Mouse (Mus musculus) heart, embryonic 13.5 days (tissue): ENCODE results near the gene Gpsm1. TPM values are rescaled to one million over a fixed set of nuclear protein-coding genes. Genes with fewer than 3 reads are reported as not detected.
"Not testable (repeated sequence)": the region's sequence is repeated elsewhere in the genome, so short reads cannot be mapped to it uniquely, and the experiment has no call there.

Experiments used
- ATAC-seq: fragments of 200-750 bp; cut with Nextera tagmentation; 2 replicates; pipeline ENCODE4 v1.8.0; 2017; ENCODE audit warnings: moderate TSS enrichment; ENCODE audit not compliant: insufficient number of reproducible peaks, low FRiP score, low TSS enrichment; ENCODE audit errors: extremely low read depth
- H3K27ac ChIP-seq: fragments of 300-500 bp; sonication (generic); replicated peaks from 2 replicates; pipeline ENCODE4 v1.5.1; 2015; ENCODE audit warnings: moderate library complexity, mild to moderate bottlenecking, inconsistent platforms
- H3K27me3 ChIP-seq: fragments of 300-500 bp; sonication (generic); replicated peaks from 2 replicates; pipeline ENCODE4 v1.6.1; 2015; ENCODE audit warnings: mild to moderate bottlenecking, inconsistent platforms
- H3K36me3 ChIP-seq: fragments of 300-500 bp; sonication (generic); 2 replicates; pipeline ENCODE4 v1.6.1; 2015; ENCODE audit warnings: mild to moderate bottlenecking, inconsistent platforms
- H3K4me1 ChIP-seq: fragments of 300-500 bp; sonication (generic); 2 replicates; pipeline ENCODE4 v1.6.1; 2015; ENCODE audit warnings: inconsistent platforms
- H3K4me2 ChIP-seq: fragments of 300-500 bp; sonication (generic); 2 replicates; pipeline ENCODE4 v1.6.1; 2015; ENCODE audit warnings: inconsistent platforms, mild to moderate bottlenecking, moderate library complexity
- H3K4me3 ChIP-seq: fragments of 300-500 bp; sonication (generic); 2 replicates; pipeline ENCODE4 v1.5.1; 2015; ENCODE audit warnings: moderate library complexity, mild to moderate bottlenecking, inconsistent platforms
- H3K9ac ChIP-seq: fragments of 300-500 bp; sonication (generic); 2 replicates; pipeline ENCODE4 v1.6.1; 2015; ENCODE audit warnings: inconsistent platforms, mild to moderate bottlenecking, moderate library complexity
- H3K9me3 ChIP-seq: fragments of 300-500 bp; sonication (generic); 2 replicates; pipeline ENCODE4 v1.6.1; 2016; ENCODE audit warnings: inconsistent platforms
- WGBS: fragments of 180-500 bp; shearing (Covaris S2); methylation state at CpG from one replicate; pipeline ENCODE4 v1.1.7; 2015; ENCODE audit warnings: mixed read lengths; 5-methylcytosine and 5-hydroxymethylcytosine counted together
- polyA plus RNA-seq: library from polyadenylated mRNA; unstranded; fragments of >200 nt; fragmentation: Nextera tagmentation; extraction: Ambion mirVana; gene quantifications from 2 replicates; pipeline ENCODE4 v1.2.1, GENCODE M21; 2015

The Gpsm1 gene
- polyA plus RNA-seq, 1 experiment from 2014 or later, result 37.3 TPM

- H3K27ac ChIP-seq, result no peak overlapping the region
- ATAC-seq, result no peak
- no peaks in the 10 kb centered on the region for H3K9me3 ChIP-seq
- peaks cover 17% of the 10 kb centered on the region for H3K36me3 ChIP-seq
- no peaks in the 10 kb centered on the region for H3K27me3 ChIP-seq
- no peak overlapping the region for H3K9ac ChIP-seq
- 81% methylated on average over 13 of the region's 13 CpGs for WGBS
- no peaks in the 10 kb centered on the region; the same call in 1 of the 2 replicates for H3K4me1 ChIP-seq
- H3K4me2 ChIP-seq, result no peak overlapping the region
- H3K4me3 ChIP-seq, result no peak overlapping the region
Observed at GRCm38 (mm10) chr2:26358667-26359320, 43.5 kb downstream of the Gpsm1 start.

- H3K36me3 ChIP-seq, result peaks cover 29% of the 10 kb centered on the region
- ATAC-seq, result no peak
- 79% methylated on average over 6 of the region's 6 CpGs for WGBS
- no peak overlapping the region for H3K4me2 ChIP-seq
- no peaks in the 10 kb centered on the region for H3K9me3 ChIP-seq
- H3K27ac ChIP-seq, result no peak overlapping the region
- no peak overlapping the region for H3K4me3 ChIP-seq
- H3K4me1 ChIP-seq, result peaks cover 10% of the 10 kb centered on the region
- H3K27me3 ChIP-seq, result no peaks in the 10 kb centered on the region
- H3K9ac ChIP-seq, result no peak overlapping the region
Observed at GRCm38 (mm10) chr2:26359983-26360382, 44.7 kb downstream of the Gpsm1 start.

GRCm38 (mm10) chr2:26360772-26361171, 45.5 kb downstream of the Gpsm1 start, which contains the start of gene Card9:
TSS of gene Card9 (minus strand) at chr2:26360918.
- Histone ChIP-seq H3K9me3 (no peaks in the 10 kb centered on the region), H3K27me3 (no peaks in the 10 kb centered on the region), H3K4me2 (no peak within 1 kb of the TSS), H3K4me3 (no peak within 1 kb of the TSS), H3K36me3 (peaks cover 36% of the 10 kb centered on the region), H3K9ac (no peak within 1 kb of the TSS), H3K4me1 (peaks cover 17% of the 10 kb centered on the region), H3K27ac (no peak within 1 kb of the TSS)
- ATAC-seq, result no peak
- WGBS, result 41% methylated on average over 3 of the region's 3 CpGs

- Histone ChIP-seq H3K4me2 (no peak overlapping the region), H3K36me3 (peaks cover 59% of the 10 kb centered on the region), H3K27ac (no peak overlapping the region), H3K27me3 (no peaks in the 10 kb centered on the region), H3K4me1 (peaks cover 17% of the 10 kb centered on the region), H3K9ac (no peak overlapping the region), H3K9me3 (no peaks in the 10 kb centered on the region), H3K4me3 (no peak overlapping the region)
- no peak for ATAC-seq
- WGBS, result 81% methylated on average over 5 of the region's 5 CpGs
Observed at GRCm38 (mm10) chr2:26362991-26363390, 47.7 kb downstream of the Gpsm1 start.

GRCm38 (mm10) chr2:26363481-26363880, 48.2 kb downstream of the Gpsm1 start:
- Histone ChIP-seq H3K9ac (no peak overlapping the region), H3K4me2 (no peak overlapping the region), H3K9me3 (no peaks in the 10 kb centered on the region), H3K27me3 (no peaks in the 10 kb centered on the region), H3K27ac (no peak overlapping the region), H3K4me3 (no peak overlapping the region), H3K4me1 (peaks cover 17% of the 10 kb centered on the region), H3K36me3 (peaks cover 64% of the 10 kb centered on the region)
- 53% methylated on average over 5 of the region's 5 CpGs for WGBS
- ATAC-seq, result no peak

GRCm38 (mm10) chr2:26364738-26365465, 49.6 kb downstream of the Gpsm1 start:
- ATAC-seq, result no peak
- H3K27me3 ChIP-seq, result no peaks in the 10 kb centered on the region
- no peak overlapping the region for H3K4me3 ChIP-seq
- H3K36me3 ChIP-seq, result peaks cover 78% of the 10 kb centered on the region
- H3K9ac ChIP-seq, result peak overlapping the region; percentile 40
- peak overlapping the region; percentile 54 for H3K27ac ChIP-seq
- 53% methylated on average over 10 of the region's 10 CpGs for WGBS
- peaks cover 17% of the 10 kb centered on the region for H3K4me1 ChIP-seq
- H3K4me2 ChIP-seq, result no peak overlapping the region
- no peaks in the 10 kb centered on the region for H3K9me3 ChIP-seq

- no peak overlapping the region for H3K4me2 ChIP-seq
- H3K4me3 ChIP-seq, result no peak overlapping the region
- H3K4me1 ChIP-seq, result peaks cover 17% of the 10 kb centered on the region
- H3K27ac ChIP-seq, result no peak overlapping the region
- H3K9ac ChIP-seq, result no peak overlapping the region
- H3K27me3 ChIP-seq, result no peaks in the 10 kb centered on the region
- WGBS, result 86% methylated on average over 6 of the region's 6 CpGs
- H3K36me3 ChIP-seq, result peaks cover 99% of the 10 kb centered on the region
- no peaks in the 10 kb centered on the region for H3K9me3 ChIP-seq
- ATAC-seq, result no peak
Observed at GRCm38 (mm10) chr2:26367911-26368310, 52.6 kb downstream of the Gpsm1 start.

GRCm38 (mm10) chr2:26368572-26368971, 53.3 kb downstream of the Gpsm1 start:
- Histone ChIP-seq H3K27ac (no peak overlapping the region), H3K36me3 (peaks cover 99% of the 10 kb centered on the region), H3K9me3 (no peaks in the 10 kb centered on the region), H3K9ac (no peak overlapping the region), H3K27me3 (no peaks in the 10 kb centered on the region), H3K4me3 (no peak overlapping the region), H3K4me1 (peaks cover 17% of the 10 kb centered on the region), H3K4me2 (no peak overlapping the region)
- no peak for ATAC-seq
- 73% methylated on average over 1 of the region's 1 CpGs for WGBS

GRCm38 (mm10) chr2:26372396-26372795, 57.1 kb downstream of the Gpsm1 start:
- Histone ChIP-seq H3K4me2 (no peak overlapping the region), H3K9ac (no peak overlapping the region), H3K4me3 (no peak overlapping the region), H3K27ac (no peak overlapping the region), H3K36me3 (peaks cover 100% of the 10 kb centered on the region), H3K4me1 (no peaks in the 10 kb centered on the region), H3K9me3 (no peaks in the 10 kb centered on the region), H3K27me3 (no peaks in the 10 kb centered on the region)
- ATAC-seq, result no peak
- WGBS, result 91% methylated on average over 8 of the region's 8 CpGs

- peak; percentile 79 for ATAC-seq
- Histone ChIP-seq H3K9me3 (no peaks in the 10 kb centered on the region), H3K4me1 (peaks cover 11% of the 10 kb centered on the region), H3K9ac (peak within 1 kb of the TSS; percentile 91), H3K27ac (peak within 1 kb of the TSS; percentile 34), H3K4me2 (peak within 1 kb of the TSS; percentile 92), H3K4me3 (peak within 1 kb of the TSS; percentile 78), H3K36me3 (peaks cover 71% of the 10 kb centered on the region), H3K27me3 (no peaks in the 10 kb centered on the region)
- WGBS, result under 1% methylated on average over 38 of the region's 38 CpGs
Observed at GRCm38 (mm10) chr2:26380131-26380771, 64.9 kb downstream of the Gpsm1 start, which contains the start of gene Snapc4. TSS of gene Snapc4 (minus strand) at chr2:26380653.

GRCm38 (mm10) chr2:26380871-26381270, 65.6 kb downstream of the Gpsm1 start:
- peak overlapping the region; percentile 92 for H3K4me2 ChIP-seq
- H3K4me1 ChIP-seq, result peaks cover 11% of the 10 kb centered on the region
- not testable (repeated sequence) for H3K9me3 ChIP-seq, H3K27ac ChIP-seq, H3K27me3 ChIP-seq, ATAC-seq
- peaks cover 71% of the 10 kb centered on the region for H3K36me3 ChIP-seq
- H3K9ac ChIP-seq, result peak overlapping the region; percentile 91
- 24% methylated on average over 6 of the region's 6 CpGs for WGBS
- peak overlapping the region; percentile 78 for H3K4me3 ChIP-seq
